Mouse (Mus musculus) skeletal muscle tissue, adult 2 months (tissue): Measurements from ENCODE around the gene Tmem160.

ENCODE experiments used
- DNase-seq: peaks from one replicate; pipeline ENCODE4 v3.0.0-alpha.2; 2012; ENCODE audit warnings: low read depth, low spot score

Tmem160 gene

GRCm38 (mm10) chr7:16441241-16441640 is 11.3 kb upstream of the Tmem160 start:
- no peak for DNase-seq

- no peak for DNase-seq
These were observed 923 bp upstream of the Tmem160 start for GRCm38 (mm10) chr7:16451656-16452055.

GRCm38 (mm10) chr7:16453118-16453711 is 636 bp downstream of the Tmem160 start:
- DNase-seq: peak; percentile 30

GRCm38 (mm10) chr7:16455016-16455415 is 2.4 kb downstream of the Tmem160 start:
- DNase-seq: no peak

GRCm38 (mm10) chr7:16456289-16456688 is 3.7 kb downstream of the Tmem160 start:
- no peak for DNase-seq

GRCm38 (mm10) chr7:16460566-16460965 is 8.0 kb downstream of the Tmem160 start:
- DNase-seq: no peak

- no peak for DNase-seq
These were observed 8.6 kb downstream of the Tmem160 start for GRCm38 (mm10) chr7:16461151-16461550.

GRCm38 (mm10) chr7:16461705-16462104 is 9.1 kb downstream of the Tmem160 start:
- DNase-seq: no peak

GRCm38 (mm10) chr7:16463214-16463613 is 10.6 kb downstream of the Tmem160 start:
- peak; percentile 34 for DNase-seq

- DNase-seq: peak; percentile 46
These were observed 12.6 kb downstream of the Tmem160 start for GRCm38 (mm10) chr7:16465160-16465559.

- DNase-seq: no peak
These were observed 13.0 kb downstream of the Tmem160 start for GRCm38 (mm10) chr7:16465568-16465967.

GRCm38 (mm10) chr7:16466565-16466964 is 14.0 kb downstream of the Tmem160 start:
- DNase-seq: no peak

GRCm38 (mm10) chr7:16468115-16468514 is 15.5 kb downstream of the Tmem160 start:
- DNase-seq: no peak

- DNase-seq: no peak
These were observed 19.0 kb downstream of the Tmem160 start for GRCm38 (mm10) chr7:16471549-16471948.

GRCm38 (mm10) chr7:16472116-16472709 is 19.6 kb downstream of the Tmem160 start:
- DNase-seq: no peak

GRCm38 (mm10) chr7:16473847-16474246 is 21.3 kb downstream of the Tmem160 start:
- no peak for DNase-seq

GRCm38 (mm10) chr7:16474445-16474844 is 21.9 kb downstream of the Tmem160 start:
- DNase-seq: no peak

- no peak for DNase-seq
These were observed 22.7 kb downstream of the Tmem160 start for GRCm38 (mm10) chr7:16475321-16475720.

- DNase-seq: no peak
These were observed 23.4 kb downstream of the Tmem160 start for GRCm38 (mm10) chr7:16475764-16476599.

GRCm38 (mm10) chr7:16476600-16476989 is 24.0 kb downstream of the Tmem160 start:
- no peak for DNase-seq

GRCm38 (mm10) chr7:16477628-16478027 is 25.0 kb downstream of the Tmem160 start, which contains the start of gene Npas1:
Npas1 (minus strand) TSS chr7:16477728.
- DNase-seq: no peak

- no peak for DNase-seq
These were observed 36.2 kb downstream of the Tmem160 start for GRCm38 (mm10) chr7:16488816-16489215.

- DNase-seq: no peak
These were observed 37.4 kb downstream of the Tmem160 start for GRCm38 (mm10) chr7:16489948-16490347.
